Mouse (Mus musculus) limb, embryonic 15.5 days (tissue): Measurements from ENCODE around the gene Ktn1. TPM values are rescaled to one million over a fixed set of nuclear protein-coding genes. Genes with fewer than 3 reads are reported as not detected.

Source experiments
- ATAC-seq: fragments of 200-750 bp; cut with Nextera tagmentation; 2 replicates; pipeline ENCODE4 v1.8.0; 2017; ENCODE audit warnings: low read depth, moderate TSS enrichment; ENCODE audit not compliant: insufficient number of reproducible peaks, low FRiP score, low TSS enrichment
- H3K27ac ChIP-seq: fragments of 300-500 bp; sonication (generic); 2 replicates; pipeline ENCODE4 v1.5.1; 2015; ENCODE audit warnings: moderate library complexity, mild to moderate bottlenecking, inconsistent platforms
- H3K27me3 ChIP-seq: fragments of 300-500 bp; sonication (generic); 2 replicates; pipeline ENCODE4 v1.6.1; 2015; ENCODE audit warnings: inconsistent platforms
- H3K36me3 ChIP-seq: fragments of 300-500 bp; sonication (generic); 2 replicates; pipeline ENCODE4 v1.6.1; 2015; ENCODE audit warnings: inconsistent platforms
- H3K4me1 ChIP-seq: fragments of 300-500 bp; sonication (generic); 2 replicates; pipeline ENCODE4 v1.6.1; 2015; ENCODE audit warnings: inconsistent platforms
- H3K4me2 ChIP-seq: fragments of 300-500 bp; sonication (generic); 2 replicates; pipeline ENCODE4 v1.6.1; 2015; ENCODE audit warnings: mild to moderate bottlenecking, inconsistent platforms
- H3K4me3 ChIP-seq: fragments of 300-500 bp; sonication (generic); 2 replicates; pipeline ENCODE4 v1.5.1; 2015; ENCODE audit warnings: mild to moderate bottlenecking, inconsistent platforms
- H3K9ac ChIP-seq: fragments of 300-500 bp; sonication (generic); 2 replicates; pipeline ENCODE4 v1.6.1; 2015; ENCODE audit warnings: inconsistent platforms
- H3K9me3 ChIP-seq: fragments of 300-500 bp; sonication (generic); 2 replicates; pipeline ENCODE4 v1.6.1; 2016; ENCODE audit warnings: inconsistent platforms
- WGBS: fragments of 180-500 bp; shearing (Covaris S2); methylation state at CpG from one replicate; pipeline ENCODE4 v1.1.7; 2015; 5-methylcytosine and 5-hydroxymethylcytosine counted together
- polyA plus RNA-seq: library from polyadenylated mRNA; unstranded; fragments of >200 nt; fragmentation: Nextera tagmentation; extraction: Ambion mirVana; gene quantifications from 2 replicates; pipeline ENCODE4 v1.2.1, GENCODE M21; 2015

The Ktn1 gene
- polyA plus RNA-seq, 1 experiment from 2014 or later = 55.5 TPM

GRCm38 (mm10) chr14:47740316-47740996, 92.2 kb downstream of the Ktn1 start:
- 85% methylated on average over 5 of the region's 5 CpGs for WGBS
- H3K4me3 ChIP-seq = no peak overlapping the region
- no peak for ATAC-seq

GRCm38 (mm10) chr14:47741046-47741445, 92.8 kb downstream of the Ktn1 start:
- Histone ChIP-seq H3K27ac (no peak overlapping the region), H3K4me3 (no peak overlapping the region), H3K4me1 (peaks cover 19% of the 10 kb centered on the region), H3K4me2 (no peak overlapping the region), H3K9me3 (no peaks in the 10 kb centered on the region), H3K9ac (no peak overlapping the region), H3K27me3 (no peaks in the 10 kb centered on the region), H3K36me3 (peaks cover 21% of the 10 kb centered on the region)
- no peak for ATAC-seq
- 85% methylated on average over 2 of the region's 2 CpGs for WGBS

More at GRCm38 (mm10) chr14:47740316-47740996, 92.2 kb downstream of the Ktn1 start:
- peaks cover 26% of the 10 kb centered on the region for H3K36me3 ChIP-seq
- H3K9me3 ChIP-seq = no peaks in the 10 kb centered on the region
- H3K27ac ChIP-seq = no peak overlapping the region
- no peak overlapping the region for H3K9ac ChIP-seq
- peaks cover 17% of the 10 kb centered on the region for H3K4me1 ChIP-seq
- H3K4me2 ChIP-seq = no peak overlapping the region
- no peaks in the 10 kb centered on the region for H3K27me3 ChIP-seq

GRCm38 (mm10) chr14:47742674-47743073, 94.4 kb downstream of the Ktn1 start:
- H3K36me3 ChIP-seq = peaks cover 9% of the 10 kb centered on the region
- no peaks in the 10 kb centered on the region for H3K9me3 ChIP-seq
- H3K4me1 ChIP-seq = peaks cover 27% of the 10 kb centered on the region
- no peak overlapping the region for H3K9ac ChIP-seq
- WGBS = 89% methylated on average over 7 of the region's 7 CpGs
- no peak overlapping the region for H3K27ac ChIP-seq
- no peak for ATAC-seq
- H3K27me3 ChIP-seq = no peaks in the 10 kb centered on the region
- H3K4me2 ChIP-seq = no peak overlapping the region
- no peak overlapping the region for H3K4me3 ChIP-seq

GRCm38 (mm10) chr14:47745086-47745485, 96.8 kb downstream of the Ktn1 start:
- H3K9me3 ChIP-seq = no peaks in the 10 kb centered on the region
- WGBS = 50% methylated on average over 4 of the region's 4 CpGs
- ATAC-seq = peak; percentile 31; the same call in 1 of the 2 replicates
- no peaks in the 10 kb centered on the region for H3K36me3 ChIP-seq
- peaks cover 29% of the 10 kb centered on the region for H3K4me1 ChIP-seq
- no peak overlapping the region for H3K4me2 ChIP-seq
- H3K4me3 ChIP-seq = no peak overlapping the region
- H3K9ac ChIP-seq = no peak overlapping the region
- H3K27me3 ChIP-seq = no peaks in the 10 kb centered on the region
- H3K27ac ChIP-seq = peak overlapping the region; percentile 50; the same call in 1 of the 2 replicates

- H3K4me2 ChIP-seq = no peak overlapping the region
- H3K27ac ChIP-seq = peak overlapping the region; percentile 70
- H3K36me3 ChIP-seq = no peaks in the 10 kb centered on the region
- no peak overlapping the region for H3K9ac ChIP-seq
- ATAC-seq = no peak
- WGBS = 32% methylated on average over 9 of the region's 9 CpGs
- no peaks in the 10 kb centered on the region for H3K27me3 ChIP-seq
- H3K9me3 ChIP-seq = no peaks in the 10 kb centered on the region
- no peak overlapping the region for H3K4me3 ChIP-seq
- peaks cover 34% of the 10 kb centered on the region for H3K4me1 ChIP-seq
Measured at GRCm38 (mm10) chr14:47747536-47747935, 99.3 kb downstream of the Ktn1 start.

GRCm38 (mm10) chr14:47748714-47749113, 100.5 kb downstream of the Ktn1 start:
- Histone ChIP-seq H3K4me1 (peaks cover 32% of the 10 kb centered on the region), H3K27me3 (no peaks in the 10 kb centered on the region), H3K4me2 (no peak overlapping the region), H3K9ac (no peak overlapping the region), H3K36me3 (no peaks in the 10 kb centered on the region), H3K27ac (no peak overlapping the region), H3K9me3 (no peaks in the 10 kb centered on the region), H3K4me3 (no peak overlapping the region)
- no peak for ATAC-seq
- WGBS = 86% methylated on average over 3 of the region's 3 CpGs

GRCm38 (mm10) chr14:47751422-47752205, 103.4 kb downstream of the Ktn1 start:
- no peak overlapping the region for H3K27ac ChIP-seq

GRCm38 (mm10) chr14:47753561-47753960, 105.3 kb downstream of the Ktn1 start:
- no peak overlapping the region for H3K4me2 ChIP-seq
- no peak overlapping the region for H3K4me3 ChIP-seq
- peaks cover 14% of the 10 kb centered on the region for H3K4me1 ChIP-seq
- no peaks in the 10 kb centered on the region for H3K27me3 ChIP-seq
- ATAC-seq = no peak
- H3K9ac ChIP-seq = no peak overlapping the region
- no peaks in the 10 kb centered on the region for H3K9me3 ChIP-seq
- H3K27ac ChIP-seq = no peak overlapping the region
- WGBS = 31% methylated on average over 3 of the region's 3 CpGs
- H3K36me3 ChIP-seq = no peaks in the 10 kb centered on the region

More at GRCm38 (mm10) chr14:47751422-47752205, 103.4 kb downstream of the Ktn1 start:
- H3K4me3 ChIP-seq = no peak overlapping the region
- H3K9me3 ChIP-seq = no peaks in the 10 kb centered on the region
- H3K9ac ChIP-seq = no peak overlapping the region
- 39% methylated on average over 8 of the region's 8 CpGs for WGBS
- H3K4me2 ChIP-seq = no peak overlapping the region
- H3K4me1 ChIP-seq = peaks cover 14% of the 10 kb centered on the region
- no peaks in the 10 kb centered on the region for H3K27me3 ChIP-seq
- H3K36me3 ChIP-seq = no peaks in the 10 kb centered on the region
- no peak for ATAC-seq

- H3K27ac ChIP-seq = no peak overlapping the region
- no peak overlapping the region for H3K4me3 ChIP-seq
- no peak for ATAC-seq
- H3K27me3 ChIP-seq = no peaks in the 10 kb centered on the region
- no peak overlapping the region for H3K4me2 ChIP-seq
- H3K36me3 ChIP-seq = no peaks in the 10 kb centered on the region
- 74% methylated on average over 4 of the region's 4 CpGs for WGBS
- no peak overlapping the region for H3K9ac ChIP-seq
- H3K9me3 ChIP-seq = no peaks in the 10 kb centered on the region
- H3K4me1 ChIP-seq = peaks cover 14% of the 10 kb centered on the region
Measured at GRCm38 (mm10) chr14:47754253-47754897, 106.1 kb downstream of the Ktn1 start.

- ATAC-seq = no peak
- WGBS = 65% methylated on average over 9 of the region's 9 CpGs
- Histone ChIP-seq H3K4me1 (peaks cover 14% of the 10 kb centered on the region), H3K4me3 (no peak overlapping the region), H3K9ac (no peak overlapping the region), H3K36me3 (no peaks in the 10 kb centered on the region), H3K9me3 (no peaks in the 10 kb centered on the region), H3K27me3 (no peaks in the 10 kb centered on the region), H3K27ac (no peak overlapping the region), H3K4me2 (no peak overlapping the region)
Measured at GRCm38 (mm10) chr14:47756411-47757065, 108.3 kb downstream of the Ktn1 start.

GRCm38 (mm10) chr14:47765192-47765591, 116.9 kb downstream of the Ktn1 start:
- Histone ChIP-seq H3K27me3 (no peaks in the 10 kb centered on the region), H3K4me1 (no peaks in the 10 kb centered on the region), H3K4me3 (no peak overlapping the region), H3K4me2 (no peak overlapping the region), H3K9ac (no peak overlapping the region), H3K36me3 (no peaks in the 10 kb centered on the region), H3K27ac (no peak overlapping the region), H3K9me3 (no peaks in the 10 kb centered on the region)
- ATAC-seq = no peak
- WGBS = 69% methylated on average over 6 of the region's 6 CpGs
